Mouse (Mus musculus): ENCODE data around the gene Pdxdc1. TPM values are rescaled to one million over a fixed set of nuclear protein-coding genes. Genes with fewer than 3 reads are reported as not detected.
"Not testable (repeated sequence)": the region's sequence is repeated elsewhere in the genome, so short reads cannot be mapped to it uniquely, and the experiment has no call there.

The Pdxdc1 gene
- polyA plus RNA-seq, 1 experiment = 80.6 TPM

DNA sequence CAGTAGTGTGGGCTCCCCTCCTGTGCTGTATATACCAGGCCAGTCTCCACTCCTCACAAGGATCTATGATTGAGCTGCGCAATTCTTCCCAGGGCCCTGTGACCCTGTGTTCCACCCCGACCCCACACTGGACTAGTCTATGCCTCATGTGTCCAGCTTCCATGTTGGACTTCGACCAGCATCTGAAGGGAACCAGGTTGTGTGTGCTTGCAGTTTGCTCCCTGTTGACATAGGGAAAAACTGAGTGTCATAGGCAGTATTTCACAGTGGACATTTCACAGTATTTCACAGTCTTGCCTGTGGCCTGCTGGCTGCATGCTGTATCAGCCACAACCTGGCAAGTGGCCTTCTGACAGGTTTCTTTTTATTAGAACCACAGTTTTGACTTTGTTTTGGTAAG, 89.7 kb downstream of the Pdxdc1 start:
- no peak for DNase-seq (ENCODE audit: low spot score)

DNA sequence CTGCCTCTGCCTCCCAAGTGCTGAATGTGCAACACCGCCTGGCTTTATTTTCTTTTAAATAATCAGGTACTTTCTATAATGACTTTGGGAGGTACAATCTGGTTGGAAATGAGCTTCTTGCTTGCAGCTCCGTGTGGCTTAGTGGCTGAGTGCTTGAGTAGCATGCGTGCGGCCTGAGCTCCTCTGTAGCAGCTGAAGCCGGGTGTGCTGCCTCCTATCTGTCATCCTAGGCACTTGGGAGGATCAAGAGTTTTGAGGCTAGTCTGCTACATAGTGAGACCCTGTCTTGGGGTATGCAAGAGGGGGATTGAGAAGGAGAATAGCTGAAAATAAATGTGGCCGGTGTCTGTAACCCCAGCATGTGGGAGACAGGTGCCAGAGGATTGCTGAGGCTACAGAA, 90.8 kb downstream of the Pdxdc1 start:
- DNase-seq (ENCODE audit: low spot score) = no peak

DNA sequence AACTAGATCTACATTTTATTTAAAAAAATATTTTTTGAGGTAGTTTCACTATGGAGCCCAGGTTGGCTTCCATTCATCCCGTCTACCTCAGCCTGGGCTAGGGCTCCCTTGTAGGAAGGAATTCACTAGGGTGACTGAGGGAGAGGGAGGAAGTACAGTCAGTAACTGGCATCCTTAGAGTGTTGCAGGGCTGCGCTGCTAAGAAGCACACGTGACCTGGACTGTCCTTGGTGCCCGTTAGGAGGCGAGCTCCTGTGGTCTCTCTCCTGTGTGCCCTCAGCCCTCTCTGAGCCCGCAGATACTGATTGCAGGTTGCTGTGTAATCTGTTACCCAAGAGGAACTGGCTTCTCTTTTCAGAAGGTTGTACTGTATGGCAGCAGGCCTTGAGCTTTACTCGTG, 94.5 kb downstream of the Pdxdc1 start:
- no peak for DNase-seq (ENCODE audit: low spot score)

DNA sequence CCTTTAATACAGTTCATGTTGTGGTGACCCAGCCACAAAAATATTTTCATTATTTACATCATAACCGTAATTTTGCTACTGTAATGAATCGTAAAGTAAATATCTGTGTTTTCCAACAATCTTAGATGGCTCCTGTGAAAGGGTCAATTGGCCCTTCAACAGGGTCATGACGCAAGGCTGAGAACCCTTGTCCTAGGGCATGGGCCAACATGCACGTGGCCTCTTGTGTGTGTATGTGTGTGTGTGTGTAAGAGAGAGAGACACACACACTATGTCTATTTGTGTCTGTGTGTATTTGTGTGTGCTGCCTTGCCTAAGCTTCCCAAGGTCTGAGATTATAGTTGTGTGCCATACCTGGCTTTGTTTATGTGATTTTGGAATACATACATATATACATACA, 95.3 kb downstream of the Pdxdc1 start:
- no peak for DNase-seq (ENCODE audit: low spot score)

DNA sequence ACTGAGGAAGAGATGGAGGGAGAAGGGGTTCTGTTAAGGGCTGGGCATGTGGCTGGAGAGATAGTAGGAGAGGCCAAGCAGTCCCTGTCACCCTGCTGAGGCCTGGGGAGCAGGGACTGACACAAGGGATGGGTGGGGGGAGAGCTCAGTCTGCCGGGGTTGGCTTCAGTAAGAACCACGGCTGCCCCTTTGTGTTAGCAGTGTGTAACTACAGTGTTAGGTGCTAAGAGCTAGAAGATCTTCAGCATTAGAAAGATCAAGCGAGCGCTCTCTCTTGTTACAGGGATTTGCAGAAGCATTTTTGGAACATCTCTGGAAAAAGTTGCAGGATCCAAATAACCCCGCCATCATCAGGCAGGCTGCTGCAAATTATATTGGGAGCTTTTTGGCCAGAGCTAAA, 98.3 kb downstream of the Pdxdc1 start:
- DNase-seq (ENCODE audit: low spot score) = no peak

DNA sequence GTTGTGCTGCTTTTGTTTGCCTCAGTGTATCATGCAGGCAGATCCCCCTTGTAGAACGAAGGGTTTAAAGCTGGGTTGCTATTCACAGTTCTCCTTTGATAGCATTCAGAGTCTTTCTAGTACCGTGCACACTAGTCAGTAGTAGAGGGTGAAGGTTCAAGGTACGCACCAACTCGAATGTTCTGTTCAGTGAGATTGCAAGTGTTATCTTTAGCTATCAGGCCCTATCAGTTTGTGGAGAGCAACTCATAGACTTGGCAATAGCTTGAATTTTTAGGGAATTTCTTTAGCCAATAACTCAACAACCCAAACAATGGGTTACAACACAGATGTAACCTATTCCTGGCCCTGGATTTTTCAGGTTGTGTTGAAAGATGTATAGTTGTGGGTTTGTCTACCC, 101.7 kb downstream of the Pdxdc1 start:
- DNase-seq (ENCODE audit: low spot score) = no peak

DNA sequence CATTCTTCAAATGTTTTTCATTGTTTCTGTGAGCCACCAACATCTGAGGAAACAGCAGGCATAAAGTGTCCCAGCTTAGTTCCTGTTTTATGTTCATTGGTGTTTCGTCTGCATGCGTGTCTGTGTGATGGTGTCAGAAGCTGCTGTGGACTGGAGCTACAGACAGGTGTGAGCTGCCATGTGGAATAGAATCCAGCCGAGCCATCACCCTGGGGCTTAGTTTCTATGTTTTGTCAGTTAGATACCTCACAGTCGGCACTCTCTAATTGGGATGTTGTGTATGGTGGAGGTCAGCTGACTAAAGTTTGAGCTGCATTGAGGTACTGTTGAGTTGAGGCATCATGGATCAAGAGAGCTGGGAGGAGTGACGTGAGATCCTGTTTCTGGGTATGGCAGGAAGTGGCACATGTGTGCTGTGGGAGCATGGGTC, 106.2 kb downstream of the Pdxdc1 start:
- no peak for DNase-seq (ENCODE audit: low spot score)

DNA sequence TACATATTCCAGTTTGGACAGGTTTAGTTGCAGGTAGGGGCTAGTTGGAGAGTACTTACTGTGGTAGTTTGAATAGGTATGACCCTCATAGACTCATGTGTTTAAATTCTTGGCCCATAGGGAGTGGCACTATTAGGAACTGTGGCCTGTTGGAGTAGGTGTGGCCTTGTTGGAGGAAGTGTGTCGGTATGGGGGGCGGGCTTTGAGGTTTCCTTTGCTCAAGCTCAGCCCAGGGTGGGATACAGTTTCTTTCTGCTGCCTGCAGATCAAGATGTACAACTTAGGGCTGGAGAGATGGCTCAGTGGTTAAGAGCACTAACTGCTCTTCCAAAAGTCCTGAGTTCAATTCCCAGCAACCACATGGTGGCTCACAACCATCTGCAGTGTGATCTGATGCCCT, 109.5 kb downstream of the Pdxdc1 start:
- DNase-seq (ENCODE audit: low spot score) = not testable (repeated sequence)

DNA sequence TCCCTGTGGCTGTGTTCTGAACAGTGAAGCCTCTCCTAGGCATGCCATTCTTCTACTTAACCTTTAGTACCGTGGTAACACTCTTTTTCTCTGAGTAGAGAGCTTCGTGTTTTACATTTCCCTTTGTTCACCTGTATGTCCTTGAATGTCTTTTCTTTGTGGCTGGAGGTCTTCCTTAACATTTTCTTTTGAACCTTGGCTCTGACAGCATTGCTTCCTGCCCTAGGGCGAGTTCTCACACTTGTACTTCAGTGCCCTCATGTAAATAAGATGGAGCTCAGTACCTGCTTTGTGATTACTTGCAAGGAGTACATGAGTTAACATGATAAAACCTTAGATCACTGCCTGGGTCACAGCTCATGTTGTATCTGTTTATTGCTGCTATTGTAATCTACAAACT, 117.0 kb downstream of the Pdxdc1 start:
- no peak for DNase-seq (ENCODE audit: low spot score)

Other genes starting within 250 kb of the Pdxdc1 start
- gene Parn, start 235.0 kb downstream of the Pdxdc1 start, polyA plus RNA-seq (2012; rRNA removed) = 21.4 and 25.4 TPM in 2 replicates
- gene Bfar, start 231.3 kb downstream of the Pdxdc1 start, polyA plus RNA-seq (2012; rRNA removed) = 48.4 and 55.7 TPM in 2 replicates
- 2.6 and 2.9 TPM in 2 replicates for gene 3110001I22Rik, start 231.2 kb downstream of the Pdxdc1 start, polyA plus RNA-seq (2012; rRNA removed)
- not detected in 2 replicates for gene Pla2g10, start 172.1 kb downstream of the Pdxdc1 start, polyA plus RNA-seq (2012; rRNA removed)
- gene Rrn3, start 122.4 kb downstream of the Pdxdc1 start, polyA plus RNA-seq (2012; rRNA removed) = 21.9 and 24.7 TPM in 2 replicates
- gene Ntan1, start 84.3 kb downstream of the Pdxdc1 start, polyA plus RNA-seq (2012; rRNA removed) = 98.6 and 103 TPM in 2 replicates
- gene Mpv17l, start within 50 bp of the Pdxdc1 start, polyA plus RNA-seq (2012; rRNA removed) = 3.9 TPM in 2 replicates
- 0.17 and 0.25 TPM in 2 replicates for gene 2900011O08Rik, start 83.5 kb upstream of the Pdxdc1 start, polyA plus RNA-seq (2012; rRNA removed)
- not detected in 2 replicates for gene Ifitm7, start 83.8 kb upstream of the Pdxdc1 start, polyA plus RNA-seq (2012; rRNA removed)